Mouse (Mus musculus): Measurements from ENCODE around the gene Coa5.

Gene Coa5

DNA sequence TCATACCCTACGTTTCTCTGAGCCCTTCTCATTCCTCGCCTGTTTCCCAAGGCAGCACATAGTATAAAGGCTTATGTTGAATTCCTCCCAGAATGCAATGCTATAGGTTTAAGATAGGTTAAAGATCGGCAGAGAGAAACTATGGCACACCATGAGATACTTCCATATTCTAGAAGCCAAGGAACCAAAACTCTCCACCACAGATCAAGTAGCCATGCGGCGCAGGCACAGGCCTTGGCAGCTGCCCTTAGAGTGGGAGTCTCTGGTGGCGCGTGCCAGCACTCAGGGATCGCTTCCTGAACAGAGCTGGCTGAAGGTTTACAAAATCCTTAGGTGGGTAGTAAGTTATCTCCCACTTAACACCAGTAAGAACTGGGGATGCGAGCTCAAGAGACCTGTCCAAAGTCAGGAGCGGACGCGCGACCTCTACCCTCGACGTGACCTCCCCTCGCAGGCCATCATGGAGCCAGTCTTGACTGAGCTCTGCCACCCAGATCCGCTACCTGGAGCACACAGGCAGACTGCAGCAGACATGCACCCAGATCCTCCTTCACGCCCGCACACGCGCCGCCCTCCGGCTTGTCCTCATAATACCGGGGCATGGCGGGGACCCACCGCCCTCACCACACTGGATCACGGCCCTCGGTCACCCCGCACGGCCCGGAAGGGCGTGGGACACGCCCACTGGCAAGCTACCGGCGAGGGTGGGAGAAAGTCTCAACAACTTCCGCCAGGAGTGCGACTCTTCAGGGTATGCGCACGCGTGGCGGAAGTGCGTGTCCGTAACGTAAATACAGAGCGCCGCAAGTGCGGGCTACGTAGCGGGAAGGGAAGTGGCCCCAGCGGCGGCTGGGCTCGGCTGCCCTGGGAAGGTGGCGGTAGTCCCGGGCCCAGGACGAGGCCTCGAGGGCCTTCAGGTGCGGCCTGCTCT is at the start of gene Coa5, which contains the start of gene Unc50:
Coa5 (minus strand) TSS at position 738 of the 931 bp plus-strand sequence.
Unc50 (plus strand) TSS at position 774 of the 931 bp plus-strand sequence.
- DNase-seq (ENCODE audit: low spot score in 2 of 2): peak; percentile 95 to 96

DNA sequence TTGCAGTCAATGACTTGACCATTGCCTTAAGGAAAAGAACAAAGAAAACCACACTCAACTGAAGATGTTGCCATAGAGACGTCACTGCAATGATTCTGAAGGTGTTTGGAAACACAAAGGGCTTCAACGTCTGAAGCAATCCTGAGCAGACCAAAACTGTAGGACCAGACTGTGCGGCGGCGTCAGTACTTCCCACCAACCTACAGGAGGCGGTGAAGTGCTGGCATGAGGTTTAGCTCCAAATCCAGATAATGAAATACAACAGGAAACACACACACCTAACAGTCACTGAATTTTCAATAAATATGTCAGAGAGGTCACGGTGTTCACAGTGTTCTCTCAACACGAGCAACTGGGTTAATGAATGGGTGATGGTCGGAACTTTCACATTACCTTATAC is 49.2 kb upstream of the Coa5 start:
- peak in 1 of 2 experiments; percentile 13 for DNase-seq (ENCODE audit: low spot score in 2 of 2)

DNA sequence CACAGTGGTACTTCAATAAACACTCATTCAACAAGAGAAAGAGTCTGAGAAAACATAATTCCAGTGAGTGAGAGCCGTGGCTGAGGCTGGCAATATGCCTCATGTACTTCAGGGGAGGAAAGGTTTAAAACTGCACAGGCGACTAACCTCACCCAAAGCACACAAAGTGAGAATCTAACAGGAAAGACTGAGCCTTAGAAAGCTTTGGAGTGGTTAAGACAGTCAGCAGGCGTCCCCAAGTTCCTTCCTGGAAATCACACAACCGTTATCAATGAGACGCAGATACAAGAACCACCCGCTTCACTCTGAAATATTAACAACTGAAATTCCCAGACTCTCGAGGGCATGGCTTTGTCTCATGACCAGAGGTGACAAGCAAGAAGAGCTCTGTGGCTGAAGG is 48.5 kb upstream of the Coa5 start:
- no peak for DNase-seq (ENCODE audit: low spot score in 2 of 2)

- no peak for DNase-seq (ENCODE audit: low spot score in 2 of 2)
Measured at GRCm38 (mm10) chr1:37477928-37478327, 48.0 kb upstream of the Coa5 start.

GRCm38 (mm10) chr1:37477250-37477649 is 47.3 kb upstream of the Coa5 start:
- no peak for DNase-seq (ENCODE audit: low spot score in 2 of 2)

GRCm38 (mm10) chr1:37475312-37475711 is 45.4 kb upstream of the Coa5 start:
- no peak for DNase-seq (ENCODE audit: low spot score in 2 of 2)

DNA sequence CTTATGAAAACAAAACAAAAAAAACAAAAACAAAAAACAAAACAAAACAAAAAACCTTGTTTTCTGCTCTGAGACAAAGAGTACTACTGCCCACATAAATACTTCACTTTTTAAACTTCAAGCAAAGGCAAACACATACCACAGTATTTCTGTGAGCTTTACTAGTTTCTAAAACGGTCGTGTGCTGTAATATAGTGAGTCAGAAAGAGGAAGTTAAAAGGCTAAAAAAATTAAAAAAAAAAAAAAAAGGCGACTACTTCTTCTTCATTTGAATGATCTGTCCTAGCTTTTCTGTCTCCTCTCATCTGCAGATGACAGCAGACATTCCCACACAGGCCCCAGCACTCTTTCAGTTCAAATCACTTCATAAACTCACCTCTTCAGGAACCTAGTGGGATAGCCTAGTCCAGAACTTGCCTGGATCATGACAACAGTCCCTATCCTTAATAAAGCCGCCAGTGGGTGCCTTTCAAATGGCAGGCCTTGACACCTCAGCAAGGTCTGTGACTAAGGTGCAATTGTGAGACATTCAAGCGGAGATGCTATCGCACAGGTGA is 44.8 kb upstream of the Coa5 start:
- no peak for DNase-seq (ENCODE audit: low spot score in 2 of 2)

- DNase-seq (ENCODE audit: low spot score in 2 of 2): no peak
Measured at GRCm38 (mm10) chr1:37474046-37474445, 44.1 kb upstream of the Coa5 start.

- no peak for DNase-seq (ENCODE audit: low spot score in 2 of 2)
Measured at GRCm38 (mm10) chr1:37473251-37473650, 43.3 kb upstream of the Coa5 start.

DNA sequence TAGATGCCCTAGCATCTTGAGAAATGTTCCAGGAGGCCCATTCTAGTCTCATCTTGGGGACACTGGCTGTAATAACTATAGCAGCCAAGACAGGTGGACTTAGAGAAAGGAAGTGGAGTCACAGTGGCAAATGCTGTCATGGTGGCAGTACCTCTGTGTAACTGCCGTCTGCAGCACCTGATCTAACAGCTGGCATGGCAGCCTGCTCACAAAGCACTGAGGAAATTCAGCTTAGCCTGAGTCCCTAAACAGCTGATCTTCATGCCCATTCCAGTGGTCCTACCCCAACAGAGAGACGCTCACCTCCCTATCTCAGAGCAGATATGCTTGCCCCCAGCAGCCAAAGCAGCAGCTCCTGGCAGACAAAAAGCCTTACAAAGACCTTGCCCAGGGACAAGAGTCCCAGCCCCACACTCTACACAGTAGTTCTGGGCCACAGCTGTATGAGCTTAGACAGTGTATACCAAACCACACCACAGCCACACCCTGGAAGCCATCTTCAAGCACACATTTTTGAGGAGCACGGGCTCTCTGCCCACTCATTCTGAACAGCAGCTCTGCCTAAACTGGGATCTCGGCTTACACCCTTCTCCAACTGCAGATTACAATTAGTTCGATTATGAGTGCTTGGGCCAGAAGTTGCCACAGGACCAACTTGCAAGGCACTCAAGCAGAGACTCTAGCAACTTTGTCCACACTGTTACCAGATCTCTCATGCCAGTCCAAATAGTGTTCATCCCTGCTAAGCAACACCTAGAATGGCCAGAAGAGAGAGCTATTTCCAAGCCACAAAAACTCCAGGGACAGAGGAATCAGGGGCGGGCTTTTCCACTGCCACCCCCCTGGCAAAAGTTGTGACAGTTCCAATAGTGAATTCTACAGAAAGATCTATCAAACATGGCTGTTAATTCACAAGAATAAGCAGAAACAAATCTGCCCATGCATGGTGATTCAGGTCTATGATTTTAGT is 41.6 kb upstream of the Coa5 start:
- no peak for DNase-seq (ENCODE audit: low spot score in 2 of 2)

- DNase-seq (ENCODE audit: low spot score in 2 of 2): no peak
Measured at GRCm38 (mm10) chr1:37469007-37469406, 39.1 kb upstream of the Coa5 start.

GRCm38 (mm10) chr1:37467806-37468205 is 37.9 kb upstream of the Coa5 start:
- DNase-seq (ENCODE audit: low spot score in 2 of 2): no peak

- DNase-seq (ENCODE audit: low spot score in 2 of 2): no peak
Measured at GRCm38 (mm10) chr1:37466322-37466995, 36.6 kb upstream of the Coa5 start.

DNA sequence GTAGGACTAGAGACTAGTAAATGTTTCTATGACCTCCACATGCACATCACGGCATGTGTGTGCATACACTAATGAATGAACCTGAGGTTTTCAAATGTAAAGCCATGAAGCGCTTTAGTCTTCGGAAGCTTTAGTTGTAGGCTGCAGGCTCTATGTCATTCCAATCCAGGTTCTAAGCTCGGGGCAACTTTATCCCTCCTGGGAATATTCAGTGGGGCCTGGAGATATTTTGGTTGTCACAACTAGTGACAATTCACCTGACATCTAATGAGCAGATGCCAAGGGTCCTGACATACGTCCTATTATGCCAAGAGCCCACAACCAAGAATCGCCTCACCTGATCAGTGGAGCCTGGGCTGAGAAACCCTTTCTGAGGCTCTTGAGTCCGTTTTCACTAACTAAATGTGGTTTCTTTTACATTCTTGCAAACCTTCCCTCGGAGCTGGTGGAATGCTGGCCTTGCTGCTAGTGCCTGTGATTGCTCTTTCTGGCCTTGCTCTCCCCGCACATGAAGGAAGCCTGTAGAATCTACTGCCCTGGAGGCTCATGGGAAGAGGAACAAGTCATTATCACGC is 35.1 kb upstream of the Coa5 start:
- no peak for DNase-seq (ENCODE audit: low spot score in 2 of 2)

- DNase-seq (ENCODE audit: low spot score in 2 of 2): no peak
Measured at GRCm38 (mm10) chr1:37457546-37457945, 27.6 kb upstream of the Coa5 start.

DNA sequence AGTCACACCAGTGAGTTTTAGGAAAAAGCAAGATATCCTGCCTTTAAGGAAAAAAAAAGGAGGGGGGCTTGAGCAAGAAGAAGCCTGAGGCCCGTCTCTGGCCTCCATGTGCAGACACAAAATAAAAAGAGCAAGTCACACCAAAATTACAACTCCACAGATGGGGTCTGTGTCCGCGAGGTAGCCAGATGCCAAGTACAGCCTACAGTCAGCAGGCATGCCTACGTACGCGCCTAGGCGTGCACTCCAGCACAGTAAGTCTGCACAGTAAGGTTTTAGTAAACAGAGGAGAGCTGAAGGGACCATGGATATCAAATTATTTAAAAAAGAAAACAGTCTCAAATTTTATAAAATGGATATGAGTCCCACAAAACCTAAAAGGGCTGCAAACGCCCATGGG is 21.4 kb upstream of the Coa5 start:
- peak; percentile 25 to 44 for DNase-seq (ENCODE audit: low spot score in 2 of 2)

DNA sequence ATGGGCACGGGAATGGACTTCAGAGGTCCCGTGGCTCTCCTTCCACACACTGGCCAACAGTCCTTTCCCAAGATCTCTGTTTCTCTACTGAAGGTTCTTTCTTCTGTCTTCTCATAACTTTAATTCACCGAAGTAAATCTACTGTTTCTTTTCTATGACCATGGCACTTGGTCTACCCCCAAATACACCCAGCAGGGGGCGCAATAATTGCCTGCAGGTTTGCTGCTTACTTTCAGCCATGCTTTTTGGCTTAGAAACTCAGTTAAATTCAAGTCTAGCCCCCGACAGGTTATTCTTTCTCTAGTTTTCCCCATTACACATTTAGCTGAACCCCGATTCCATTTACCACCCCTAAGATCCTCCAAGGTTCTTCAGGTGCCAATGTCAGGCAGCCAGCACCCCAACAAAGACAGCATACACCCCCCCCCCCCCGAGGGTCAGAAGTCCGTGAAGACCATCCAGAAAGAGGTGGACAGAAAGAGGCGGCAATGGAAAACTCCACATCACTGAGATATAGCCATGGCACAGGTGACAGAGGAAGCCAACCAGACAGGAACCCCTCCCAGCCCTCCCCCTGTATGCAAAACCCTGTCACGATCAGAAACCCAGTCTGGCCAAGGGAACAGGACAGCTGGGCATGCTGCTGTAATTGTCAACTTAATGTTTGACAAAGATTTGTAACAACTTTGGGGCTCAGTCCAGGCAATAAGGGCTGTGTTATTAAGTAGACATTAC is 18.6 kb upstream of the Coa5 start:
- peak; percentile 31 to 60 for DNase-seq (ENCODE audit: low spot score in 2 of 2)

DNA sequence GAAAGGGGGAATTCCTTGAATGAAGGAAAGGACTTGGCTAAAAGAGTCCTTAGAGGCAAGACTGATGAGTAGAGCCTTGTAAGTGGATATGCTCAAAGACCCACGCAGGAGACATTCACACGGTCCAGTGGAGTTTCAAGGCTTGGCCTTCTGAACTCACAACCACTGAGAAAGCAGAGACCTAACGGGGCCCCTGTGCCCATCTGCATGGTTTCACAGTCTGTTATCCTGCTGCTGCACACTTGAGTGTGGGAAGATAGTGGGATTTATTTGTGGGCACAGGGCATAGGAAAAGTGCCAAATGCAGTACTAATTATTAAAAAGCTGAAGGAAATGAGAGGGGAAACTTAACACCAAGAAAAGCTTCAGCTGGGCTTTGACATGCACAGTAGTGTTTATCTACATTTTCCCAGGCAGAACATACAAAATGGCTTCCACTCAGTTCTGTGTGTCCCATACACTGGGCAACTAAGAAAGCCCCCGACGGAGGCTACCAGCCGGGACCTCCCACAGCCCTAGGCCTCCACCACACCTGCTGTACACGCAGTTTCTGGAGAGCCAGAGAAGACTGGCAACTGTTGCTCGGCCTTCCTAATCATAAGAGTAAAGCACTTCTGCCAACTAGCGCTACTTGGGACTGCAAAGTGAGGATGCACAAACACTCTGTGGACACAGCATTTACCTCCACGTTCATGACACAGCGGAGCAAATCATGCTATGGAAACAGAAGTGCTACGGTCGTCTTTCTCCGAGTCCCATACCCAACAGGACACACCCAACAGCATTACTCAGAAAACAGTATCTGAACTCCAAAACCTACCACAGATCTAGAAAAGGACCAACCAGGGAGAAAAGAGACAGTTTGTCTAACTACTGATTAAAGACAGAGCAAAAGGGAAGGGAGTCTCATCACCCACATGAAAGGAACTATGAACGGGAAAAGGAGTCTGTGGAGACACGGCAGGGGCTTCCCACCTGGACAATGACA is 13.2 kb upstream of the Coa5 start:
- DNase-seq (ENCODE audit: low spot score in 2 of 2): no peak

GRCm38 (mm10) chr1:37436419-37436818 is 6.5 kb upstream of the Coa5 start:
- DNase-seq (ENCODE audit: low spot score in 2 of 2): no peak

All from frontal cortex, postnatal 36 days (tissue).